Mouse (Mus musculus) stomach, embryonic 14.5 days (tissue): ENCODE data around the gene Helz2. TPM values are rescaled to one million over a fixed set of nuclear protein-coding genes. Genes with fewer than 3 reads are reported as not detected.
A peak's percentile ranks its signal among the peaks of the same experiment; 100 is the strongest.

Experiments
- ATAC-seq: fragments of 200-750 bp; cut with Nextera tagmentation; 2 replicates; pipeline ENCODE4 v1.8.0; 2017; ENCODE audit warnings: low read depth, moderate TSS enrichment; ENCODE audit not compliant: insufficient number of reproducible peaks, insufficient read depth, low FRiP score
- H3K27ac ChIP-seq: fragments of 300-500 bp; sonication (generic); 2 replicates; pipeline ENCODE4 v1.5.1; 2014; ENCODE audit warnings: mild to moderate bottlenecking, low read length, moderate library complexity, mixed read lengths
- H3K27me3 ChIP-seq: fragments of 300-500 bp; sonication (generic); 2 replicates; pipeline ENCODE4 v1.6.1; 2014; ENCODE audit warnings: low read length, control low read depth, mixed read lengths; ENCODE audit not compliant: control insufficient read depth, insufficient read depth
- H3K36me3 ChIP-seq: fragments of 300-500 bp; sonication (generic); 2 replicates; pipeline ENCODE4 v1.6.1; 2014; ENCODE audit warnings: mild to moderate bottlenecking, control low read depth, low read length, moderate library complexity, mixed read lengths; ENCODE audit not compliant: control insufficient read depth, insufficient read depth
- H3K4me1 ChIP-seq: fragments of 300-500 bp; sonication (generic); 2 replicates; pipeline ENCODE4 v1.6.1; 2014; ENCODE audit warnings: low read length, control low read depth, mixed read lengths; ENCODE audit not compliant: control insufficient read depth, insufficient read depth
- H3K4me2 ChIP-seq: fragments of 300-500 bp; sonication (generic); replicated peaks from 2 replicates; pipeline ENCODE4 v1.6.1; 2014; ENCODE audit warnings: low read depth, low read length, control low read depth
- H3K4me3 ChIP-seq: fragments of 300-500 bp; sonication (generic); 2 replicates; pipeline ENCODE4 v1.5.1; 2014; ENCODE audit warnings: low read depth, low read length, control low read depth
- H3K9ac ChIP-seq: fragments of 300-500 bp; sonication (generic); replicated peaks from 2 replicates; pipeline ENCODE4 v1.6.1; 2014; ENCODE audit warnings: low read depth, mild to moderate bottlenecking, control low read depth, low read length, moderate library complexity, mixed read lengths
- H3K9me3 ChIP-seq: fragments of 300-500 bp; sonication (generic); 2 replicates; pipeline ENCODE4 v1.6.1; 2016; ENCODE audit warnings: low read depth, low read length, control low read depth; ENCODE audit not compliant: control insufficient read depth
- WGBS: fragments of 180-500 bp; shearing (Covaris S2); extraction: QIAGEN DNeasy Blood & Tissue Kit; methylation state at CpG from one replicate; pipeline ENCODE4 v1.1.7; 2014; 5-methylcytosine and 5-hydroxymethylcytosine counted together
- polyA plus RNA-seq: library from polyadenylated mRNA; unstranded; fragments of >200 nt; fragmentation: Nextera tagmentation; extraction: Ambion mirVana; gene quantifications from 2 replicates; pipeline ENCODE4 v1.2.1, GENCODE M21; 2014

The Helz2 gene
- polyA plus RNA-seq, 1 experiment from 2014 or later, result 1.5 TPM

GRCm38 (mm10) chr2:181235681-181236566 is 5.9 kb downstream of the Helz2 start:
- Histone ChIP-seq H3K4me2 (no peak overlapping the region), H3K9me3 (no peaks in the 10 kb centered on the region), H3K4me1 (no peaks in the 10 kb centered on the region), H3K36me3 (no peaks in the 10 kb centered on the region; the same call in 1 of the 2 replicates), H3K27ac (no peak overlapping the region), H3K4me3 (no peak overlapping the region), H3K27me3 (no peaks in the 10 kb centered on the region), H3K9ac (no peak overlapping the region)
- ATAC-seq, result no peak
- WGBS, result 80% methylated on average over 23 of the region's 23 CpGs

- Histone ChIP-seq H3K4me1 (no peaks in the 10 kb centered on the region), H3K27ac (no peak overlapping the region), H3K9me3 (no peaks in the 10 kb centered on the region), H3K4me2 (no peak overlapping the region), H3K36me3 (no peaks in the 10 kb centered on the region; the same call in 1 of the 2 replicates), H3K9ac (no peak overlapping the region), H3K27me3 (no peaks in the 10 kb centered on the region), H3K4me3 (no peak overlapping the region)
- ATAC-seq, result no peak
- WGBS, result 94% methylated on average over 11 of the region's 11 CpGs
These were observed 7.1 kb downstream of the Helz2 start for GRCm38 (mm10) chr2:181234680-181235079.

GRCm38 (mm10) chr2:181233443-181233842 is 8.4 kb downstream of the Helz2 start:
- WGBS, result 90% methylated on average over 15 of the region's 15 CpGs
- Histone ChIP-seq H3K4me3 (no peak overlapping the region), H3K27me3 (no peaks in the 10 kb centered on the region), H3K4me1 (no peaks in the 10 kb centered on the region), H3K36me3 (no peaks in the 10 kb centered on the region; the same call in 1 of the 2 replicates), H3K9ac (no peak overlapping the region), H3K27ac (no peak overlapping the region), H3K9me3 (no peaks in the 10 kb centered on the region), H3K4me2 (no peak overlapping the region)
- no peak for ATAC-seq

GRCm38 (mm10) chr2:181231171-181231570 is 10.7 kb downstream of the Helz2 start:
- 74% methylated on average over 20 of the region's 20 CpGs for WGBS
- no peaks in the 10 kb centered on the region for H3K9me3 ChIP-seq
- no peaks in the 10 kb centered on the region; the same call in 1 of the 2 replicates for H3K36me3 ChIP-seq
- H3K27ac ChIP-seq, result no peak overlapping the region
- no peaks in the 10 kb centered on the region for H3K4me1 ChIP-seq
- H3K4me3 ChIP-seq, result no peak overlapping the region
- H3K4me2 ChIP-seq, result no peak overlapping the region
- no peak overlapping the region for H3K9ac ChIP-seq
- no peaks in the 10 kb centered on the region for H3K27me3 ChIP-seq
- no peak for ATAC-seq

GRCm38 (mm10) chr2:181228335-181228734 is 13.5 kb downstream of the Helz2 start:
- no peaks in the 10 kb centered on the region for H3K27me3 ChIP-seq
- H3K27ac ChIP-seq, result no peak overlapping the region
- no peak overlapping the region for H3K9ac ChIP-seq
- no peaks in the 10 kb centered on the region for H3K4me1 ChIP-seq
- WGBS, result 64% methylated on average over 1 of the region's 1 CpGs
- ATAC-seq, result no peak
- H3K9me3 ChIP-seq, result no peaks in the 10 kb centered on the region
- H3K36me3 ChIP-seq, result no peaks in the 10 kb centered on the region; the same call in 1 of the 2 replicates
- H3K4me3 ChIP-seq, result no peak overlapping the region
- H3K4me2 ChIP-seq, result no peak overlapping the region

GRCm38 (mm10) chr2:181227122-181227521 is 14.7 kb downstream of the Helz2 start:
- no peak overlapping the region for H3K4me2 ChIP-seq
- H3K36me3 ChIP-seq, result no peaks in the 10 kb centered on the region; the same call in 1 of the 2 replicates
- H3K9me3 ChIP-seq, result no peaks in the 10 kb centered on the region
- no peaks in the 10 kb centered on the region for H3K27me3 ChIP-seq
- no peak overlapping the region for H3K9ac ChIP-seq
- 82% methylated on average over 3 of the region's 3 CpGs for WGBS
- no peak overlapping the region for H3K27ac ChIP-seq
- ATAC-seq, result no peak
- no peaks in the 10 kb centered on the region for H3K4me1 ChIP-seq
- H3K4me3 ChIP-seq, result no peak overlapping the region

GRCm38 (mm10) chr2:181224994-181225393 is 16.8 kb downstream of the Helz2 start:
- WGBS, result 87% methylated on average over 2 of the region's 2 CpGs
- Histone ChIP-seq H3K36me3 (no peaks in the 10 kb centered on the region; the same call in 1 of the 2 replicates), H3K9ac (no peak overlapping the region), H3K27ac (no peak overlapping the region), H3K9me3 (no peaks in the 10 kb centered on the region), H3K4me1 (peaks cover 5% of the 10 kb centered on the region), H3K4me2 (no peak overlapping the region), H3K27me3 (no peaks in the 10 kb centered on the region), H3K4me3 (no peak overlapping the region)
- ATAC-seq, result no peak

GRCm38 (mm10) chr2:181220361-181220760 is 21.5 kb downstream of the Helz2 start:
- Histone ChIP-seq H3K4me2 (peak overlapping the region; percentile 51), H3K4me1 (peaks cover 8% of the 10 kb centered on the region), H3K9me3 (no peaks in the 10 kb centered on the region), H3K4me3 (no peak overlapping the region), H3K27me3 (no peaks in the 10 kb centered on the region), H3K36me3 (no peaks in the 10 kb centered on the region), H3K27ac (0 out of 2 replicates have a peak overlapping the region, but pooled peaks have one; percentile 33), H3K9ac (no peak overlapping the region)
- 20% methylated on average over 2 of the region's 2 CpGs for WGBS
- ATAC-seq, result 0 out of 2 replicates have a peak, but pooled peaks have one; percentile 7
